Mouse (Mus musculus) embryonic facial prominence, embryonic 11.5 days (tissue): Measurements from ENCODE around the gene Zfp423. TPM values are rescaled to one million over a fixed set of nuclear protein-coding genes. Genes with fewer than 3 reads are reported as not detected.

Experiments used
- ATAC-seq: fragments of 200-750 bp; cut with Nextera tagmentation; replicated peaks from 2 replicates; pipeline ENCODE4 v1.8.0; 2017; ENCODE audit warnings: low read depth; ENCODE audit not compliant: insufficient number of reproducible peaks, low FRiP score, low TSS enrichment
- DNase-seq: peaks from one replicate; pipeline ENCODE4 v3.0.0-alpha.2; 2015; ENCODE audit warnings: low spot score
- H3K27ac ChIP-seq: fragments of 300-500 bp; sonication (generic); replicated peaks from 2 replicates; pipeline ENCODE4 v1.5.1; 2014; ENCODE audit warnings: mild to moderate bottlenecking, low read depth, low read length, control low read depth
- H3K27me3 ChIP-seq: fragments of 300-500 bp; sonication (generic); 2 replicates; pipeline ENCODE4 v1.6.1; 2014; ENCODE audit warnings: mild to moderate bottlenecking, low read length, moderate library complexity, mixed read lengths; ENCODE audit not compliant: control insufficient read depth, insufficient read depth
- H3K36me3 ChIP-seq: fragments of 300-500 bp; sonication (generic); replicated peaks from 2 replicates; pipeline ENCODE4 v1.6.1; 2014; ENCODE audit warnings: low read depth, mild to moderate bottlenecking, low read length, moderate library complexity, mixed read lengths; ENCODE audit not compliant: control insufficient read depth, insufficient read depth
- H3K4me1 ChIP-seq: fragments of 300-500 bp; sonication (generic); 2 replicates; pipeline ENCODE4 v1.6.1; 2014; ENCODE audit warnings: low read length, mixed read lengths; ENCODE audit not compliant: control insufficient read depth, insufficient read depth
- H3K4me2 ChIP-seq: fragments of 300-500 bp; sonication (generic); 2 replicates; pipeline ENCODE4 v1.6.1; 2014; ENCODE audit warnings: low read depth, mild to moderate bottlenecking, control low read depth, low read length, moderate library complexity
- H3K4me3 ChIP-seq: fragments of 300-500 bp; sonication (generic); 2 replicates; pipeline ENCODE4 v1.5.1; 2014; ENCODE audit warnings: low read depth, low read length, control low read depth
- H3K9ac ChIP-seq: fragments of 300-500 bp; sonication (generic); replicated peaks from 2 replicates; pipeline ENCODE4 v1.6.1; 2014; ENCODE audit warnings: mild to moderate bottlenecking, control low read depth, low read length
- H3K9me3 ChIP-seq: fragments of 300-500 bp; sonication (generic); replicated peaks from 2 replicates; pipeline ENCODE4 v1.6.1; 2016; ENCODE audit warnings: mild to moderate bottlenecking, low read length, inconsistent platforms, mixed read lengths; ENCODE audit not compliant: control insufficient read depth
- WGBS: fragments of 180-500 bp; shearing (Covaris S2); extraction: QIAGEN DNeasy Blood & Tissue Kit; methylation state at CpG from one replicate; pipeline ENCODE4 v1.1.7; 2014; 5-methylcytosine and 5-hydroxymethylcytosine counted together
- polyA plus RNA-seq: library from polyadenylated mRNA; unstranded; fragments of >200 nt; fragmentation: Nextera tagmentation; extraction: Ambion mirVana; gene quantifications from 2 replicates; pipeline ENCODE4 v1.2.1, GENCODE M21; 2014

Gene Zfp423
- polyA plus RNA-seq, 1 experiment from 2014 or later, result 25.4 TPM

GRCm38 (mm10) chr8:87731062-87731461, 228.3 kb downstream of the Zfp423 start:
- Histone ChIP-seq H3K4me2 (no peak overlapping the region), H3K27ac (no peak overlapping the region), H3K36me3 (no peaks in the 10 kb centered on the region), H3K9ac (no peak overlapping the region), H3K27me3 (no peaks in the 10 kb centered on the region), H3K4me1 (no peaks in the 10 kb centered on the region), H3K4me3 (no peak overlapping the region), H3K9me3 (no peaks in the 10 kb centered on the region)
- DNase-seq (no peak), ATAC-seq (no peak)
- WGBS, result 85% methylated on average over 12 of the region's 12 CpGs

DNA sequence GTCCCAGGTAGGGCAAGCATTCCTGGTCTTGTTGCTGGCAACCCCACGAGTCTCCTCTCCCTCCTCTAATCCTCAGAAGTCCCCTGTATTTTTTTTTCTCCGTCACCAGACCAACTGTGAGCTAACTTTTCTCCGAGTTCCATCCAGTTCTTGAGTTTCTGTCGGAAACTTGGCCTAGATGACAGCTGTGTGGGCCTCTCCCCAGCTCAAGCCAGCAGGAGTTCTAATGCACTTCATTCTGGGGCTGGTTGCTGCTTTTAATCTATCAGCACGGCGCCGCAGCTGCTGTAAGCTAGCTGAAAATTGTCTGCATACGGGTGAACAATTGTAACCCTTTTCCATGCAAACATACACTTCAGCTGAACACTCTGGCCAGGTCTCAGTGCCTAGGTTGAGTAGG, 236.4 kb downstream of the Zfp423 start:
- Histone ChIP-seq H3K4me1 (no peaks in the 10 kb centered on the region), H3K27me3 (no peaks in the 10 kb centered on the region), H3K4me3 (no peak overlapping the region), H3K9me3 (no peaks in the 10 kb centered on the region), H3K9ac (no peak overlapping the region), H3K36me3 (no peaks in the 10 kb centered on the region), H3K27ac (no peak overlapping the region), H3K4me2 (no peak overlapping the region)
- DNase-seq, result no peak
- ATAC-seq, result no peak
- 68% methylated on average over 8 of the region's 8 CpGs for WGBS

GRCm38 (mm10) chr8:87719137-87719815, 240.1 kb downstream of the Zfp423 start:
- no peak overlapping the region for H3K9ac ChIP-seq

DNA sequence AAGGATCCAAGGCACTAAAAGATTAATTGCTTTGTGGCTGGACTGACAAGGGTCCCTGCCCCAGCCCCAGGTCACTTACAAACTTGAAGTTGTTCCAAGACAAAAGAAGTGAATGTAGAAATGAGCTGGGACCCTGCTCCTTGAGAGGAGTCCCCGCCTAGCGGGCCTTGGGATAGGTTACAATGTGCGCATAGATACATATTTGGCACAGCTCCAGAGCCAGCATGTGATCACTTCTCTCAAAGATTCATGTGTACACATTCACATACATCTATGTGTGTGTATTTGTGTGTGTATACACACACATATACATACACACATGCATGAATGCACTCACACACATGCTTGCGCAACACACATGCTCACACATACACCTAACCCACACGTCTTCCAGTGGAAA, 241.9 kb downstream of the Zfp423 start:
- Histone ChIP-seq H3K4me1 (peaks cover 2% of the 10 kb centered on the region), H3K27ac (no peak overlapping the region), H3K4me3 (no peak overlapping the region), H3K4me2 (no peak overlapping the region), H3K27me3 (no peaks in the 10 kb centered on the region), H3K9ac (no peak overlapping the region), H3K9me3 (no peaks in the 10 kb centered on the region), H3K36me3 (no peaks in the 10 kb centered on the region)
- WGBS, result 79% methylated on average over 5 of the region's 5 CpGs
- ATAC-seq, result no peak
- DNase-seq, result no peak

More at GRCm38 (mm10) chr8:87719137-87719815, 240.1 kb downstream of the Zfp423 start:
- no peaks in the 10 kb centered on the region for H3K36me3 ChIP-seq
- no peak overlapping the region for H3K4me3 ChIP-seq
- WGBS, result 79% methylated on average over 27 of the region's 27 CpGs
- H3K4me1 ChIP-seq, result peaks cover 2% of the 10 kb centered on the region
- no peak for ATAC-seq
- H3K9me3 ChIP-seq, result no peaks in the 10 kb centered on the region
- DNase-seq, result no peak
- H3K4me2 ChIP-seq, result no peak overlapping the region
- 0 out of 2 replicates have a peak overlapping the region, but pooled peaks have one; percentile 13 for H3K27ac ChIP-seq
- H3K27me3 ChIP-seq, result no peaks in the 10 kb centered on the region

GRCm38 (mm10) chr8:87716726-87717248, 242.6 kb downstream of the Zfp423 start:
- Histone ChIP-seq H3K4me1 (peaks cover 2% of the 10 kb centered on the region), H3K4me3 (no peak overlapping the region)
- WGBS, result 19% methylated on average over 9 of the region's 9 CpGs

GRCm38 (mm10) chr8:87715731-87716682, 243.4 kb downstream of the Zfp423 start:
- no peak overlapping the region; the same call in 1 of the 2 replicates for H3K4me3 ChIP-seq

More at GRCm38 (mm10) chr8:87716726-87717248, 242.6 kb downstream of the Zfp423 start:
- Histone ChIP-seq H3K4me2 (peak overlapping the region; percentile 19), H3K9ac (no peak overlapping the region), H3K27me3 (no peaks in the 10 kb centered on the region), H3K27ac (peak overlapping the region; percentile 36), H3K36me3 (no peaks in the 10 kb centered on the region), H3K9me3 (no peaks in the 10 kb centered on the region)
- peak; percentile 9 for DNase-seq
- no peak; the same call in 1 of the 2 replicates for ATAC-seq

GRCm38 (mm10) chr8:87713946-87714345, 245.4 kb downstream of the Zfp423 start:
- no peaks in the 10 kb centered on the region for H3K27me3 ChIP-seq
- 89% methylated on average over 2 of the region's 3 CpGs for WGBS
- no peak overlapping the region for H3K4me3 ChIP-seq
- peaks cover 2% of the 10 kb centered on the region for H3K4me1 ChIP-seq
- DNase-seq, result no peak
- H3K9me3 ChIP-seq, result no peaks in the 10 kb centered on the region
- no peak for ATAC-seq
- H3K36me3 ChIP-seq, result no peaks in the 10 kb centered on the region
- no peak overlapping the region for H3K27ac ChIP-seq
- H3K4me2 ChIP-seq, result no peak overlapping the region
- no peak overlapping the region for H3K9ac ChIP-seq

More at GRCm38 (mm10) chr8:87715731-87716682, 243.4 kb downstream of the Zfp423 start:
- Histone ChIP-seq H3K9ac (no peak overlapping the region), H3K36me3 (no peaks in the 10 kb centered on the region), H3K4me2 (peak overlapping the region; percentile 19), H3K27me3 (no peaks in the 10 kb centered on the region), H3K27ac (peak overlapping the region; percentile 52), H3K9me3 (no peaks in the 10 kb centered on the region), H3K4me1 (peaks cover 2% of the 10 kb centered on the region)
- 4% methylated on average over 24 of the region's 24 CpGs for WGBS
- DNase-seq (peak; percentile 87), ATAC-seq (peak; percentile 74)
